Mouse (Mus musculus): ENCODE data around the gene Ttbk2. TPM values are rescaled to one million over a fixed set of nuclear protein-coding genes. Genes with fewer than 3 reads are reported as not detected.

The Ttbk2 gene
- polyA plus RNA-seq, 1 experiment = 0.67 TPM

GRCm38 (mm10) chr2:120713441-120713840, 137.0 kb downstream of the Ttbk2 start:
- Histone ChIP-seq H3K27ac (ENCODE audit: control insufficient read depth, insufficient read depth, low read depth, low read length, poor library complexity) (no peak overlapping the region), H3K4me3 (replicated peaks; ENCODE audit: control insufficient read depth, low read depth, low read length) (no peak overlapping the region), H3K4me1 (ENCODE audit: control insufficient read depth, insufficient read depth, low read length) (no peaks in the 10 kb centered on the region)
- TF ChIP-seq POLR2A (IDR thresholded peaks at IDR 0.05; ENCODE audit: borderline replicate concordance, control insufficient read depth, low read depth, low read length) (no peak), CTCF (IDR thresholded peaks at IDR 0.05; ENCODE audit: control insufficient read depth, insufficient read depth, low read length) (no peak)
- 87% methylated on average over 3 of the region's 3 CpGs for WGBS

- Histone ChIP-seq H3K4me3 (replicated peaks; ENCODE audit: control insufficient read depth, low read depth, low read length) (no peak overlapping the region), H3K4me1 (ENCODE audit: control insufficient read depth, insufficient read depth, low read length) (no peaks in the 10 kb centered on the region), H3K27ac (ENCODE audit: control insufficient read depth, insufficient read depth, low read depth, low read length, poor library complexity) (no peak overlapping the region)
- TF ChIP-seq POLR2A (IDR thresholded peaks at IDR 0.05; ENCODE audit: borderline replicate concordance, control insufficient read depth, low read depth, low read length) (no peak), CTCF (IDR thresholded peaks at IDR 0.05; ENCODE audit: control insufficient read depth, insufficient read depth, low read length) (no peak)
- 75% methylated on average over 3 of the region's 3 CpGs for WGBS
Measured at GRCm38 (mm10) chr2:120710948-120711347, 139.5 kb downstream of the Ttbk2 start.

- H3K4me1 ChIP-seq (ENCODE audit: control insufficient read depth, insufficient read depth, low read length) = no peaks in the 10 kb centered on the region
- TF ChIP-seq POLR2A (IDR thresholded peaks at IDR 0.05; ENCODE audit: borderline replicate concordance, control insufficient read depth, low read depth, low read length) (no peak), CTCF (IDR thresholded peaks at IDR 0.05; ENCODE audit: control insufficient read depth, insufficient read depth, low read length) (no peak)
- no peak overlapping the region for H3K27ac ChIP-seq (ENCODE audit: control insufficient read depth, insufficient read depth, low read depth, low read length, poor library complexity)
- no peak overlapping the region for H3K4me3 ChIP-seq (replicated peaks; ENCODE audit: control insufficient read depth, low read depth, low read length)
- 13% methylated on average over 3 of the region's 3 CpGs for WGBS
Measured at GRCm38 (mm10) chr2:120710154-120710553, 140.2 kb downstream of the Ttbk2 start.

GRCm38 (mm10) chr2:120707041-120707440, 143.4 kb downstream of the Ttbk2 start:
- no peak overlapping the region for H3K4me3 ChIP-seq (replicated peaks; ENCODE audit: control insufficient read depth, low read depth, low read length)
- no peaks in the 10 kb centered on the region for H3K4me1 ChIP-seq (ENCODE audit: control insufficient read depth, insufficient read depth, low read length)
- TF ChIP-seq POLR2A (IDR thresholded peaks at IDR 0.05; ENCODE audit: borderline replicate concordance, control insufficient read depth, low read depth, low read length) = no peak
- TF ChIP-seq CTCF (IDR thresholded peaks at IDR 0.05; ENCODE audit: control insufficient read depth, insufficient read depth, low read length) = no peak
- H3K27ac ChIP-seq (ENCODE audit: control insufficient read depth, insufficient read depth, low read depth, low read length, poor library complexity) = no peak overlapping the region

GRCm38 (mm10) chr2:120702675-120703074, 147.7 kb downstream of the Ttbk2 start:
- TF ChIP-seq CTCF (IDR thresholded peaks at IDR 0.05; ENCODE audit: control insufficient read depth, insufficient read depth, low read length) (no peak), POLR2A (IDR thresholded peaks at IDR 0.05; ENCODE audit: borderline replicate concordance, control insufficient read depth, low read depth, low read length) (no peak)
- WGBS = 30% methylated on average over 5 of the region's 5 CpGs
- Histone ChIP-seq H3K27ac (ENCODE audit: control insufficient read depth, insufficient read depth, low read depth, low read length, poor library complexity) (no peak overlapping the region), H3K4me3 (replicated peaks; ENCODE audit: control insufficient read depth, low read depth, low read length) (no peak overlapping the region), H3K4me1 (ENCODE audit: control insufficient read depth, insufficient read depth, low read length) (no peaks in the 10 kb centered on the region)

- H3K27ac ChIP-seq (ENCODE audit: control insufficient read depth, insufficient read depth, low read depth, low read length, poor library complexity) = no peak overlapping the region
- no peak overlapping the region for H3K4me3 ChIP-seq (replicated peaks; ENCODE audit: control insufficient read depth, low read depth, low read length)
- WGBS = 51% methylated on average over 3 of the region's 3 CpGs
- H3K4me1 ChIP-seq (ENCODE audit: control insufficient read depth, insufficient read depth, low read length) = no peaks in the 10 kb centered on the region
- TF ChIP-seq CTCF (IDR thresholded peaks at IDR 0.05; ENCODE audit: control insufficient read depth, insufficient read depth, low read length) (no peak), POLR2A (IDR thresholded peaks at IDR 0.05; ENCODE audit: borderline replicate concordance, control insufficient read depth, low read depth, low read length) (no peak)
Measured at GRCm38 (mm10) chr2:120700379-120700885, 150.0 kb downstream of the Ttbk2 start.

GRCm38 (mm10) chr2:120697767-120698166, 152.6 kb downstream of the Ttbk2 start:
- Histone ChIP-seq H3K27ac (ENCODE audit: control insufficient read depth, insufficient read depth, low read depth, low read length, poor library complexity) (no peak overlapping the region), H3K4me3 (replicated peaks; ENCODE audit: control insufficient read depth, low read depth, low read length) (no peak overlapping the region), H3K4me1 (ENCODE audit: control insufficient read depth, insufficient read depth, low read length) (no peaks in the 10 kb centered on the region)
- TF ChIP-seq CTCF (IDR thresholded peaks at IDR 0.05; ENCODE audit: control insufficient read depth, insufficient read depth, low read length) = no peak
- no peak for TF ChIP-seq POLR2A (IDR thresholded peaks at IDR 0.05; ENCODE audit: borderline replicate concordance, control insufficient read depth, low read depth, low read length)
- WGBS = 49% methylated on average over 5 of the region's 5 CpGs

Other genes with a start within 250 kb of the Ttbk2 start
- 3.7 and 6.8 TPM in 2 replicates for gene Haus2, start 241.2 kb downstream of the Ttbk2 start, polyA plus RNA-seq (2011; ENCODE audit: insufficient read depth, insufficient read length, low replicate concordance, missing spikeins)
- 7.5 and 10.3 TPM in 2 replicates for gene Lrrc57, start 241.1 kb downstream of the Ttbk2 start, polyA plus RNA-seq (2011; ENCODE audit: insufficient read depth, insufficient read length, low replicate concordance, missing spikeins)
- gene Stard9, start 221.5 kb downstream of the Ttbk2 start, polyA plus RNA-seq (2011; ENCODE audit: insufficient read depth, insufficient read length, low replicate concordance, missing spikeins) = 1.4 and 3.6 TPM in 2 replicates
- gene Cdan1, start 476 bp downstream of the Ttbk2 start, polyA plus RNA-seq (2011; ENCODE audit: insufficient read depth, insufficient read length, low replicate concordance, missing spikeins) = 17.6 and 25.6 TPM in 2 replicates
- gene Ubr1, start 120.1 kb upstream of the Ttbk2 start, polyA plus RNA-seq (2011; ENCODE audit: insufficient read depth, insufficient read length, low replicate concordance, missing spikeins) = 9.9 and 20.4 TPM in 2 replicates
- gene Tmem62, start 126.4 kb upstream of the Ttbk2 start, polyA plus RNA-seq (2011; ENCODE audit: insufficient read depth, insufficient read length, low replicate concordance, missing spikeins) = 2.7 and 4.0 TPM in 2 replicates
- 79.1 and 115 TPM in 2 replicates for gene Ccndbp1, start 157.8 kb upstream of the Ttbk2 start, polyA plus RNA-seq (2011; ENCODE audit: insufficient read depth, insufficient read length, low replicate concordance, missing spikeins)
- gene Epb42, start 186.5 kb upstream of the Ttbk2 start, polyA plus RNA-seq (2011; ENCODE audit: insufficient read depth, insufficient read length, low replicate concordance, missing spikeins) = 136 and 167 TPM in 2 replicates
- gene Tgm5, start 235.2 kb upstream of the Ttbk2 start, polyA plus RNA-seq (2011; ENCODE audit: insufficient read depth, insufficient read length, low replicate concordance, missing spikeins) = not detected in 2 replicates

Measured in bone marrow, adult 2 months (tissue).